Mouse (Mus musculus) lung, adult 18-20 months (tissue): ENCODE measurements around the gene H2-D1.
"Not testable (repeated sequence)": the region's sequence is repeated elsewhere in the genome, so short reads cannot be mapped to it uniquely, and the experiment has no call there.

ENCODE experiments used
- DNase-seq, 2 experiments: peaks; one replicate each; pipeline ENCODE4 v3.0.0; 2022; ENCODE audit warnings: mixed read lengths in 2 of 2

The H2-D1 gene

DNA sequence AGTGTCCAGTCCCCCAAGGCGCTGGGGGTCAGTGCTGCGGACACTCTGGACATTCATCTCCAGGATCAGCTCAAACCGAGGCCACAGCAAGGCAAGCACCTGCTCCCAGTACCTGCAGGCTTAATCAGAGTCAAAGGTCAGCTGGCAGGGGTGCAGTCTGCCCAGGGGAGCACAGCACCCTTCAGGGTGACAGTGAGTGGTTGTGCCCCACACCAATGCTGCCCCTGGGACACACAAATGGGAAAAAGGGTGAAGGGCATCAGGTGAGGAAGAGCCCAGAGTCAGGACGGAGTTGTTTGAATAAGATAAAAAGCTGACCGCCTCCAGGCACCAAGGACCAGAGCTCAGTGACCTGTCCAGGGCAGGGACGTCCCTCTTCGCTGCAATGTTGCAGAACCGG lies 42.4 kb downstream of the H2-D1 start:
- not testable (repeated sequence) for DNase-seq
